Mouse (Mus musculus) frontal cortex, adult (tissue): ENCODE data around the gene Prkg1.
"Not testable (repeated sequence)": the region's sequence is repeated elsewhere in the genome, so short reads cannot be mapped to it uniquely, and the experiment has no call there.

Experiments
- ATAC-seq: cut with Nextera tagmentation; 2 replicates; pipeline ENCODE4 v1.9.2; 2017; ENCODE audit warnings: mild to moderate bottlenecking, moderate library complexity, mixed read lengths; ENCODE audit not compliant: low TSS enrichment

Prkg1 gene

GRCm38 (mm10) chr19:31433446-31433845 is 331.4 kb downstream of the Prkg1 start:
- ATAC-seq = no peak

GRCm38 (mm10) chr19:31431411-31431810 is 333.4 kb downstream of the Prkg1 start:
- no peak for ATAC-seq

- ATAC-seq = no peak
Observed at GRCm38 (mm10) chr19:31426142-31426541, 338.7 kb downstream of the Prkg1 start.

- ATAC-seq = no peak
Observed at GRCm38 (mm10) chr19:31425199-31425598, 339.6 kb downstream of the Prkg1 start.

GRCm38 (mm10) chr19:31424319-31424718 is 340.5 kb downstream of the Prkg1 start:
- ATAC-seq = no peak

GRCm38 (mm10) chr19:31413571-31413970 is 351.3 kb downstream of the Prkg1 start:
- ATAC-seq = no peak

- ATAC-seq = peak; percentile 94
Observed at GRCm38 (mm10) chr19:31396096-31396495, 368.7 kb downstream of the Prkg1 start.

GRCm38 (mm10) chr19:31385353-31385752 is 379.5 kb downstream of the Prkg1 start:
- ATAC-seq = peak; percentile 41; the same call in 1 of the 2 replicates

- ATAC-seq = peak; percentile 98
Observed at GRCm38 (mm10) chr19:31383881-31384280, 381.0 kb downstream of the Prkg1 start.

GRCm38 (mm10) chr19:31370106-31370505 is 394.7 kb downstream of the Prkg1 start:
- no peak for ATAC-seq

- no peak for ATAC-seq
Observed at GRCm38 (mm10) chr19:31369116-31369515, 395.7 kb downstream of the Prkg1 start.

- ATAC-seq = no peak
Observed at GRCm38 (mm10) chr19:31362051-31362450, 402.8 kb downstream of the Prkg1 start.

GRCm38 (mm10) chr19:31361575-31361974 is 403.3 kb downstream of the Prkg1 start:
- no peak for ATAC-seq

GRCm38 (mm10) chr19:31361161-31361560 is 403.7 kb downstream of the Prkg1 start:
- ATAC-seq = peak; percentile 72

- ATAC-seq = no peak
Observed at GRCm38 (mm10) chr19:31354959-31355358, 409.9 kb downstream of the Prkg1 start.

GRCm38 (mm10) chr19:31352784-31353183 is 412.0 kb downstream of the Prkg1 start:
- not testable (repeated sequence) for ATAC-seq

- ATAC-seq = no peak
Observed at GRCm38 (mm10) chr19:31351796-31352195, 413.0 kb downstream of the Prkg1 start.

GRCm38 (mm10) chr19:31342150-31342549 is 422.7 kb downstream of the Prkg1 start:
- peak; percentile 78 for ATAC-seq

GRCm38 (mm10) chr19:31340898-31341297 is 423.9 kb downstream of the Prkg1 start:
- no peak for ATAC-seq

GRCm38 (mm10) chr19:31338355-31339101 is 426.3 kb downstream of the Prkg1 start:
- no peak for ATAC-seq

- no peak for ATAC-seq
Observed at GRCm38 (mm10) chr19:31337863-31338217, 427.0 kb downstream of the Prkg1 start.

- ATAC-seq = no peak
Observed at GRCm38 (mm10) chr19:31337163-31337862, 427.5 kb downstream of the Prkg1 start.

GRCm38 (mm10) chr19:31336381-31336780 is 428.5 kb downstream of the Prkg1 start:
- no peak for ATAC-seq
